Mouse (Mus musculus) embryonic fibroblast, embryonic 13.5 days (primary cell): ENCODE data around the gene Birc6. TPM values are rescaled to one million over a fixed set of nuclear protein-coding genes. Genes with fewer than 3 reads are reported as not detected.
A peak's percentile ranks its signal among the peaks of the same experiment; 100 is the strongest.

Experiments used
- H3K27ac ChIP-seq: 2 replicates; pipeline ENCODE4 v1.5.1; 2012; ENCODE audit warnings: low read length, control low read depth, inconsistent platforms; ENCODE audit not compliant: insufficient read depth
- H3K4me1 ChIP-seq: 2 replicates; pipeline ENCODE4 v1.6.1; 2011; ENCODE audit warnings: low read length; ENCODE audit not compliant: control insufficient read depth, insufficient read depth
- H3K4me3 ChIP-seq: 2 replicates; pipeline ENCODE4 v1.5.1; 2011; ENCODE audit warnings: mild to moderate bottlenecking, control low read depth, low read length; ENCODE audit not compliant: insufficient read depth
- CTCF ChIP-seq: IDR thresholded peaks from 2 replicates; pipeline ENCODE4 v1.5.1; 2011; ENCODE audit warnings: mild to moderate bottlenecking, control low read depth, low read length, moderate library complexity, borderline replicate concordance; ENCODE audit not compliant: insufficient read depth
- POLR2A ChIP-seq: IDR thresholded peaks from 2 replicates; pipeline ENCODE4 v1.6.1; 2011; ENCODE audit warnings: low read depth, mild to moderate bottlenecking, control low read depth, low read length, moderate library complexity
- polyA plus RNA-seq: library from polyadenylated mRNA; stranded (reverse); fragments of >200 nt; gene quantifications from 2 replicates; pipeline ENCODE4 v1.2.4, GENCODE M21; 2011; ENCODE audit warnings: low read depth; ENCODE audit not compliant: missing spikeins, insufficient read length

Birc6 gene
- polyA plus RNA-seq, 1 experiment = 97.3 TPM

DNA sequence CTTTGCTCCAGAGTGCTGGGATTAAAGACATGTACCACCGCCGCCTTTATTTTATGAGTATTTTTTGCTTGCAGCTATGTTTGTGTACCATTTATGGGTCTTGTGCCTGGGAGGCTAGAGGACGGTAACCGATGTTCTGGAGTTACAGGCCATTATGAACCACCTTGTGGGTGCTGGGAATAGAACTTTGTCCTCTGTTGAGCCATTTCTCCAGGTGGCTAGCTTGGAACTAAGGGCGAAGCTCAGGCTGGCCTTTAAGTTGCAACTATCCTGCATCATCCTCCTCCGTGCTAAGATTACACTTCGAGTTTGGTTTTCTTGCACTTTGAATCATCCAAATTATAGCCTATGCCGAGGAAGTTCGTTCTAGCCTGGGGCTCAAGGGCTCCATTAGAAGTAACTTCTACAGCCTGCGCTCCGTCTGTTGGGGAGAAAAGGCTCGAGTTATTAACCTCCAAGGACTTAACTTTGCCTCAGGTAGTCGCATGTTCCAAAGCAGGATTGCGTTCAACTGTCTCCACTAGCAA, 189.1 kb downstream of the Birc6 start:
- Histone ChIP-seq H3K27ac (peak overlapping the region; percentile 44), H3K4me1 (no peaks in the 10 kb centered on the region; the same call in 1 of the 2 replicates), H3K4me3 (peak overlapping the region; percentile 49)
- TF ChIP-seq POLR2A = no peak
- TF ChIP-seq CTCF = no peak

DNA sequence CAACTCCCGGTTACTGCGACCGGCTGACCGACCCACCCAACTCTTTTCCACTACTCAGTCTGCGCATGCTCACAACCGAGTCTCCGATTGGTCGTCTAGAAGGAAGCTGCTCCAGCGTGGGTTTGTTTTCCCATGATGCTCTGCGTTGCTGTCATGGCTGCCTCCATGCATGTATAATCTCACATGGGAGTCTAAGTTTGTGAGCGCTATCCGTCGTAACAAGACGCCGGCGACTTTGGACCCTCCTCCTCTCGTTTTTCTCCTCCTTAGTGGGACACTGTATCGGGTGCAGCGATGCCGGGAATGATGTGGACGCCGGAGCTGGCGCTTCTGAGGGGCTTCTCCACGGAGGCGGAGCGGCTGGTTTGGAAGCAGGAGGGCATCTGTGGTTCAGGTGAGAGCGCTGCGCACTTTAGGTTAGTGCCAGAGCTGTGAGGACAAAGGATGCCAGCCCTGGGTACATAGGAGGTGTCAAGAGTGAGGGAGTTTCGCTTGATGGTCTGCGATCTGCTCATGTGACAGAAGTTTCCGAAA, 189.6 kb downstream of the Birc6 start, which contains the start of gene Ttc27:
Gene Ttc27 (plus strand): TSS at position 115 of the 534 bp plus-strand sequence.
- Histone ChIP-seq H3K4me3 (peak within 1 kb of the TSS; percentile 86), H3K27ac (peak within 1 kb of the TSS; percentile 44), H3K4me1 (no peaks in the 10 kb centered on the region)
- TF ChIP-seq POLR2A = peak; percentile 98
- no peak for TF ChIP-seq CTCF

- H3K4me1 ChIP-seq = no peaks in the 10 kb centered on the region
These were observed 204.8 kb downstream of the Birc6 start for GRCm38 (mm10) chr17:74732872-74733271.

DNA sequence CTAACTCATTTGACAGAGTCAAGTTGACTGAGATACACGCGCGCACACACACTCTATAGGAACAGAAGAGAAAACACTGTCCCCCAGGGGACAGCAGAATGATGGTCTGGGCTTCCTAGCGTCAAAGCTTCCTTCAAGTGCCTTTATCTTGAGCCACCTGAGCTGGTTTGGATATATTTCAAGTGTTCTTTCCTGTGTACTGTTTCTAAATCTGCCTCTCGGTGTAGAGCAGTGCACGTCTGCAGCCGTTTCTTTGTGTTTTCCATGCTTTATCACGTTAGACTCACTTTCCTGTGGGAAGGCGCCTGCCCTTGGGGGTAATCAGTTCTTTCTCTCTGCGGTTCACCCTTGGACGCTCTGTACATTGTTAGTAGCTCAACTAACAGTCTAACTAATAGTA, 207.3 kb downstream of the Birc6 start:
- H3K4me1 ChIP-seq = no peaks in the 10 kb centered on the region
- no peak overlapping the region for H3K27ac ChIP-seq
- TF ChIP-seq CTCF (no peak), POLR2A (no peak)
- H3K4me3 ChIP-seq = no peak overlapping the region

More at GRCm38 (mm10) chr17:74732872-74733271, 204.8 kb downstream of the Birc6 start:
- H3K27ac ChIP-seq = no peak overlapping the region
- TF ChIP-seq POLR2A (no peak), CTCF (no peak)
- H3K4me3 ChIP-seq = no peak overlapping the region

- Histone ChIP-seq H3K4me3 (no peak overlapping the region), H3K4me1 (no peaks in the 10 kb centered on the region), H3K27ac (no peak overlapping the region)
- TF ChIP-seq CTCF (no peak), POLR2A (no peak)
These were observed 221.6 kb downstream of the Birc6 start for GRCm38 (mm10) chr17:74749659-74750058.

GRCm38 (mm10) chr17:74751026-74751425, 222.9 kb downstream of the Birc6 start:
- no peak for TF ChIP-seq CTCF
- TF ChIP-seq POLR2A = no peak
- no peak overlapping the region for H3K27ac ChIP-seq

More at GRCm38 (mm10) chr17:74751026-74751425, 222.9 kb downstream of the Birc6 start:
- H3K4me3 ChIP-seq = no peak overlapping the region
- no peaks in the 10 kb centered on the region for H3K4me1 ChIP-seq

Other genes starting within 250 kb of the Birc6 start
- gene Memo1, start 232.8 kb upstream of the Birc6 start, polyA plus RNA-seq = 111 and 114 TPM in 2 replicates
- gene Dpy30, start 204.4 kb upstream of the Birc6 start, polyA plus RNA-seq = 62.6 and 66.2 TPM in 2 replicates
- gene Spast, start 189.3 kb upstream of the Birc6 start, polyA plus RNA-seq = 25.2 and 32.6 TPM in 2 replicates
- 43.5 and 45.9 TPM in 2 replicates for gene Slc30a6, start 132.7 kb upstream of the Birc6 start, polyA plus RNA-seq
- gene Nlrc4, start 69.2 kb upstream of the Birc6 start, polyA plus RNA-seq = not detected in 2 replicates
- gene Yipf4, start 38.8 kb upstream of the Birc6 start, polyA plus RNA-seq = 161 and 164 TPM in 2 replicates
- gene Ttc27, start 189.4 kb downstream of the Birc6 start, polyA plus RNA-seq = 23.7 and 25.6 TPM in 2 replicates